Mouse (Mus musculus) cerebellum, postnatal 14 days (tissue): ENCODE results near the gene Ccdc81.

ENCODE experiments used
- DNase-seq, 2 experiments: peaks; one replicate each; pipeline ENCODE4 v3.0.0; 2021; ENCODE audit warnings: mixed read lengths in 2 of 2

Gene Ccdc81

DNA sequence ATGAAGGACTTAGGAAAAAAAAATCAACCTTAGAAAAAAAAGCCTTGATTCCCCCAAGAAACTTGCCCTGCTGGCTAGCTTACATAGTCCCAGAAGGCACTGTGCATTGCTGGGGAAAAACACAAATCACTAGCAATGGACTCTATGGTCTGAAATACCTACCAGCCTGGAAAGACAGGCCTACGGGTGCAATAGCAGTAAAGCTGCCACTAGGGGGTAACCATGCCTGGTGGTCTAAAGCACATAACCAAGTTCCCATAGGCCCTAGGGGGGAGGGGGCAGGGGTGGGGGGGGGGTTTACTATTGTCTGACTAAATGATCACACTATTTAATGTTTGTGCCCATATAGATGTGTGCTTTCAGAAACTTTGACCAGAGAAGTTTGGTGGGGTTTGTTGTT is 38.7 kb downstream of the Ccdc81 start:
- DNase-seq: no peak

DNA sequence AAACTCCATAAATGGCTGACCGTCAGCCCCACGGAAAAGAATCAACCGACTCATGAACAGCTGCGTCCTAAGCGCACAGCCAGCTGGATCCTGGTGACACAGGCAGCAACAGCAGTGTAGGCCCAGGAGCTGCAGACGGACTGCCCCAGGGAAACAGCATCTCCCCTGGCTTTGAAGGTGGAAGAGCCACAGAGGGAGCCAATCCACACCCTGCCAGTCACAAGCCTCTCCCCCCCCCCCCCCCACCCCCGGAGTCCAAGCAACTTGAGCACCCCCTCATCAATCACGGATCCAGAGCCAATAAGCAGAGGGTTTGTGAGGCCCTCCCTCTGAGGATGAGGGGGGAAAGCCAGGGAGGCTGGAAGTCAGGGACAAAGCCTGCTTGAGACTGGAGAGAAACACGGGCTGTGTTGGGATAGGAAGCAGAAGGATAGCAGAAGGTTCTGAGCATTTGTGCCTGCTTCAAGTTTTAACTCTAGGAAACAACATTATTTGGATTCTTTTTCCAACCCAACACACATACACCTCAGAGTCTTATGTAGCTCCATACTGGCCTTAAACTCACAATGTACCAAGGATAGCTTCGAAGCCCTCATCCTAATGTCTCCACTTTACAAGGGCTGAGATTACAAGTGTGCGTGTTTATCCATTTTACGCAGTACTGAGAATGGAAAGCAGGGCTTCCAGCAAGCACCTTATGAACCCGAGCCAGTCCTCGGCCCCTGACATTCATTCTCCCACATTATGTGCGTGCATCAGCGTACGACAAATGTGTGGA is 46.8 kb downstream of the Ccdc81 start:
- DNase-seq: no peak

DNA sequence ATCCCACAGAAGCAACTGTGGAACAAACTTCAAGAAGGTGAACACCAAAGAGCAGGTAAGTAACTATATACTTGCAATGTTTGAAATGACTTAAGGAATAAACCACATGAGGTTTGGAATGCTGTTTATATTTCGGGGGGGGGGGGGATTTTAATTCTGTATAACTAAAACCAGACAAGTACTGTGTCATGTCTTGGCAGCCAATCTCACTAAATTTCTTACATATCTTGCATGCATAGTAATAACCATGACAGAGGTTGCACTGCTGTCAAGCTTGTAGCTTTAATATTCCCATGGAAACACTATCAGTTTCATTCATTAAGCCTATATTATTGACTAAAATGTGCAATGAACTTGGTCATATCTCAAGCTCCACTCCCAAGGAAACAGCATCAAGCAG is 48.2 kb downstream of the Ccdc81 start:
- no peak for DNase-seq

DNA sequence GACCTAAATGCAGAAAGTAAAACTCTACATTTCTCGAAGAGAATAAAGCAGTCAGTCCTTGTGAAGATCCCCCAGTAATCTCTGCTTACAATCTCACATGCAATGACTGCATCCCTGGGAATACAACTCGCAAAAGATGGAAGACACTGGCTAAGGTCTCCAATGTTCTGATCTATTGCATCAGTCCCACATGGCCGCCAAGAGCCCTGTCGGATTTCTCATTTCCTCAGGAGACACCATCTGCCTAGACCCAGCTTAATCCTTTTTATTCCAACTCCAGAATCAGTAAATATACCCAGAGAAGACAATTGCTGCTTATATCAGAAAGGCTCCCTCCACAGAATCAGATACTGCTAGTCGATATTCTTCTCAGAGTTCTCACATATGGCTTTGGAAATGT is 50.3 kb downstream of the Ccdc81 start:
- peak; percentile 41 to 50 for DNase-seq

DNA sequence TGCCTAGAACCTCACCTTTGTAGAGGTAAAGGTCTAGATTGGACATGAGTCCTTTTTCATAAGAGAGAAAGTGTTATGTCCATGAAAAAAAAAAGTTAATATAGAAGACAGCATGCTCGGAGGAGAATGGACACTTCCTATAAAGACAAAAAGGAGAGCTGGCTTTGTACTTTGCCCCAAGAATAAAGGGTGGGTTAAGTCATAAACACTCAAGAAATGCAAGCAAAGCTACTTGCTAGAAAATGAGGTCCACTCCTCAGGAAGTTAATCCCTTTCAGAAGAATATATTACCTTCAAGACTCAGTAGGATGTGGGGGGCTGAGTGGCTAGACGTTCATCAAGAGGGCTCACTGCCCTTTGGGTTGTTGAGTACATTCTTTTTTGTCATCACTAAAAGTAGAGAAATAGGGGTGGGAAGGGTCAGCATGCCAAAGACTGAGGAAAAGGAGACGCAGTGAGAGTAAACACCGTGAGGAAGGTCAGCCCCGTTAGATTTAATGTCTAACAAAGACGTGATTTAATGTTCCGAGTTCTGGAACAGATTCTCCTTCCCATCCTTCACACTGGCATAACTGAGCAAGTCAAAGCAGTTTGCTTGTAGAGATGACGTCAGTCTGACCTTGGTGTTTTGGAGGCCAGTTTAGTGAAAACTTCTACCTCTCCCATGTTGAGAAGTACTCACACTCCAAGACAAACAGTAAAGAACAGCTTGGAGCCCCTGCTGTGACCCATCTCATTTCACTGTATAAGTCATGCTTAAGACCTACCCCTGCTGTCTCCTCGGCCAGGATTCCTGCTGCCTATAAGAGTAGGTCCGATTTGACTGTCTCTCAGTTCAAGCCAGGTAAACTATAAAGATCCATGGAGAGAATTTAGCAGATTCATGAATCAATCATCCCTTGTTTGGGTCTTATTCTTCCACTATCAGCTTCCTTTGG is 51.0 kb downstream of the Ccdc81 start:
- peak in 1 of 2 experiments; percentile 24 for DNase-seq

DNA sequence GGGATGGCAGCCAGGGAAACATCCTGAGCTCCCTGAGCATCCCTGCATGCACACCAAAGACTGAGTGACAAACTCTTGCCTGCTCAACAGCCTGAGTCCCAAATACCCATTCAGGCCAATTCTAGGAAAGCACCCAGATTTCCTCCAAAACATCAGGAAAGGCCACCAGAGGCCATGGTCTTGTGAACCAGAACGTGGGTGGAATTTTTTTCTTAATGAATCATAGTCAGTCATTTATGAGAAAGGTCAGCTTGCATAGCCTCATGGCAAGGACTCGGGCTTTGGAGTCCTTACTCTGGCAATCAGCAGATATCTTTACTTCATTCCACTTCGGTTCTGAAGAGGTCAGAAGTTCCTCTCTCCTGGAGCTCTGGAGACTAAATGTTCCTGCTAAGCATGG is 52.9 kb downstream of the Ccdc81 start:
- DNase-seq: no peak

DNA sequence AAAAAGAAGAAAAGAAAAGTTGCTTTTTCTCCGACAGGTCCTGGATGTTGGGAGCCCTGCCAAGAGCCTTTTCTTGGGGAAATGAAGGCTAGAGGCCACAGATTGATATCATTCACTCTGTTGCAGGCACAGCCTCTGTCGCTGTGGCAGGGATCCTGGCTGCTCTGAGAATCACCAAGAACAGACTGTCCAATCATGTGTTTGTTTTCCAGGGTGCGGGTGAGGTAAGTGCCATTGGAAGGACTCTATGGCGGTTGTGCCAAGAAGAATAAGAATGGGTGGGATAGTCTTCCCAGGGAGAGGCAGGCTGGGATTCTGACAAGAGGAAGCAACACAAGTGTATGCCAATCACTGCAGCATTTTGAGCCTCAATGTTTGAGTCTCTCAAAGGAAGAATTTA is 57.8 kb downstream of the Ccdc81 start:
- DNase-seq: peak in 1 of 2 experiments; percentile 24

DNA sequence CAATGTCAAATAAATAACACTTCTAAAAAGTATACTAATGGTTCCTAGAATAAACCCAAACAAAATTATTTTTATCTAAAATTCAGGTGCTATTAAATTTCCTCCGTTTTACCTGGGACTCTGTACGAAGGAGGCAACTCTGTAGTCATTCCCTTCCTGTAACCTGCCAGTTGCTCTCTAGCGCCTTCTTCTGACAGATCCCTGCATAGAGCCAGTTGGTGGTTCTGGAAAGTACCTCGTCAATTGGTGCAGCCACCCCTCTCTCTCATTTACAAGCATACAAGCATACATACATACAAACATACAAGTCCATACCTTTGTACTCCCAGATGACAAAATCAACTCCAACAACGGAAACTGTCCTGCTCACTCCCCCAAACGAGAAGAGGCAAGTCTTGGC is 59.9 kb downstream of the Ccdc81 start:
- DNase-seq: peak; percentile 57 to 79

DNA sequence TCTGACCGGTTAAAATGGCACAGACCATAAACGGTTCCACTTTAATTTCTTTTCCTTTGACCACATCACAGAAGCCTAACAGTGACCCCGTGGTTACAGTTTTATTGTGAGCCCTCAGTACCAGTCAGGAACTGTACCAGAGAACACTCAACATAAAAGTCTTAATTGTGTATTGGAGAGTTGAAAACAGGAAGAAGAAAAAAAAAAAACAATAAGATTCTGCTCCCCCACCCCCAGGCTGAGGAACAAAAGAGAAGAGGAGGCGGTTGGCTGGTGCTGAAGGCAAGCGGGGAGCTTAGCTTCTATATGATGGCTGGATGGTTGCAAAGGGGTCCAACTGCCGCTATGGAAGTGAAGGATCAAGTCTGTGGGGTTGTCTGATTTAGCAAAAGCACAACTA is 60.3 kb downstream of the Ccdc81 start:
- DNase-seq: no peak

DNA sequence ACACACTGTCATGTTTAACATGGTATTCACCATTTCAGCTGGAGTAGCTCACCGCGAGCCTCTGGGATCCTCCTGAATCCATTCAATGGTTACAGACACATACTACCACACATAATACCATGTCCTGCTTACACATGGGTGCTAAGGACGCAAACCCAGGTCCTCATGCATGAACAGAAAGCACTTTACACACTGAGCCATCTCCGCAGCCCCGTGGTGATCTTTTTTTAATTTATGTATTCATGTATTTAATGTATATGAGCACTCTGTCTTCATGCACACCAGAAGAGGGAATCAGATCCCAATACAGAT is 61.1 kb downstream of the Ccdc81 start:
- no peak for DNase-seq

DNA sequence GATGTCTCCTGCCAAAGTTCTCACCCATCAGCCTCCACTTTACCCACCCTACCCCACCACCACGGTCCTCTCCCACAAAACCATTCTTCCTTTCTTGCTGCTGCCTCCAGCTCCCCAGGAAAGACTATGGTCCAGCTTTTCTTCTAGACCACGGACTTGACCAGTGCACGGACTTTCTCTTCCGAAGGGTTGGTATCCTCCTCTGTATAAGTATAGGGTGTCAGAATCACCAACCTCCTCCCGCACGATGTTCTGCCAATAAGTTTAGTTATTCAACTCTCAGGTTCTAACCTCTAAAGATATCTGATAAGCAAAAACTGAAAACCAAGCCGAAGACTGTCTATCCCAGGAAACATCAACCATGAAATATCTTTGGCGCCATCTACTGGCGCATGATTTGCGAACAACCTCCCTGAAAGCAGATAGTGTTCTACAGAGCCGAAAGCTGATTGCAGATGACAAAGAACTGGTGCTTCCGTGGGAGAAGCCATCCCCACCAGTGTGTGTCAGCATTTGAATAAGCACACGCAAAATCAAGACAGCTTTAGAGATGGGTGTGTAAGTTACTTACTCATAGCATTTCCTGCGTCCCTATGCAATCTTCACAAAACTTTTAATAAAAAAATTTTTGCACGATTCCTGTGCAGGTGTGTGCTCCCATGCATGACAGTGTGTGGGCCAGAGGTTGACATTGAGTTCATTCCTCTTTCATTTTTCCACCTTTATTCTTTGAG is 61.6 kb downstream of the Ccdc81 start:
- peak; percentile 94 for DNase-seq

DNA sequence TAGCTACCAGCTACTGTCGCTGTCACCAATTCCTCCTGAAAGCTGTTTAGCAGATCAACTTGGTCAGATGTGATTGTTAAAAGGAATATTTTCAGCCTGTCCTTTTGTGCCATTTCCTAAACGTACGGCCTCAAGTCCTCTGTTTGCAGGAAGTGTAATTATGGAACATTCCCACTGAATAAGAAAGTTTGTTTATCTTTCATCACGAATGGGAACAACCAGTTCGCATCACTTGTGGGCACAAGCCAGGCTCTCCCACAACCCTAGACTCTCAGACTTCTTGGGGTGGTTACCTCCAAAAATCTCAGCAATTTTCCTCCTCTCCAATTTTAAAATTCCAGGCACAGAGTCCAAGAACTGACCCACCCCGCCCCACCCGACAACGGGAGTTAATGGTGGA is 63.7 kb downstream of the Ccdc81 start:
- no peak for DNase-seq

DNA sequence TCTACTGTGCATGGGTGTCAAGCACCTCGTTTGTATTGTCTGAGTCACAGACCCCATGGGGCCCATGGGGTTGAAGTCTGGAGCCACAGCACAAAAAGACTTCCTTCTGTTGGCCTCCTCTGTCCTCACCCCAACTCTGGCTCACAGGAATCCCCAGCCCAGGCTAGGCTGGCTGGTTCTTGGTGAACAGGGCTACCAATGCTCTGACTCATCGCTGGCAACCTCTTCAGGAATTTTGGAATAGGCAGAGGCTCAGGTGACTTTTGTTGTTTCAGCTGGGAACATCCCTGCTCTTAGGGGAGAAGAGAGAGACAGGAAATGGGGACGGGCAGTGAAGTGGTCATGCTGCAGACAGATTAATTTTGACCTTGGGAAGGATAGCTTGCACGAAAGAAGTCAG is 65.6 kb downstream of the Ccdc81 start:
- no peak for DNase-seq

DNA sequence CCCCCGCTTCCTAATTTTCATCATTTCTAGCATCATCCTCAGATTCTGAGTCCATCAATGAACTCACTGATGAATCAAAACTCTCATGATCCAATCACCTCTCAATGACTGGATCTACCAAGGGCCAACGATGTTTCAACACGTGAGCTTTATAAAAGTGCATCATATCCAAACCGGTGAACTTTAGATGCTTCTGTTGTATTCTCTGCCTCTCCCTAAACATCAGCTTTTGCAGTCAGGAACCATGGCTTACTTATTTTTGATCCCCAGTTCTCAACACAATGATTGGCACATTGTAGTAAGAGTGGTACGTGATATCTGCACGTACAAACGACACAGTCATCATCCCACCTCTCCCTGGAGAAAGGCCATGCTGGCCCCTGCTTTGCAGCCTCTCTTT is 66.8 kb downstream of the Ccdc81 start:
- DNase-seq: no peak

DNA sequence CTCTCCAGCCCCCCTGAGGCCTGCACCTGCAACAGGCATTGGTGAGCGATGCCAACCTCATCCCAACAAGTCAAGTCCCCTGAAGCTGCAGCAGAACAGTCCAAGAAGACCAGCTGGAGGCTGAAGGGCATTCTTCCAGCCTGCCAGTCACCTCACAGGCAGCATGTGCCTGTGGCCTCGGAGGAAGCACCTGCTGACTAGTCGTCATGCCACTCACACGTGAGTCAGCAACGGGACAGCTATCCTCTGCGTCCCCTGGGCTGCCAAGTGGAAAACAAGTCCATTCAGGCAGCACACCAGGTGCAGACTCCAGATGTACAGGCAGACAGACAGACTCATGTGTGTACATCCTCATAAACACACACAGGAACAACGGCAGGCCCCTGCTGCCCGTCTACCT is 67.9 kb downstream of the Ccdc81 start:
- peak; percentile 73 for DNase-seq

DNA sequence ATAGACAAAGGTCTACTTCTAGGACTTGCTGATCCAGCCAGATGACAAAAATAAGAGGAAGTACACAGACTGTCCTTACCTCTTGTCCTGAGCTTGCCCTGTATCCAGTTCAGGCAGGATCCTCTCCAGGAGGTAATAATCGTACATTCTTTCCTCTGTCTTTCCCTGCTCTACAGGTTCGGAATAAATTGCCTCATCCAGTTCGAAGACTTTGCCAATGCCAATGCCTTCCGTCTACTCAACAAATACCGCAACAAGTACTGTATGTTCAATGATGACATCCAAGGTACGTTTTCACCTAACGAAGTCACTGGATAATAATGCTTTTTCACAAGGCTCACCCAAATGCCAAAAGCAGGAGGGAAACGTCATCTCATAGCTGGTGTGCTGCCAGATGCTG is 69.9 kb downstream of the Ccdc81 start:
- DNase-seq: no peak

DNA sequence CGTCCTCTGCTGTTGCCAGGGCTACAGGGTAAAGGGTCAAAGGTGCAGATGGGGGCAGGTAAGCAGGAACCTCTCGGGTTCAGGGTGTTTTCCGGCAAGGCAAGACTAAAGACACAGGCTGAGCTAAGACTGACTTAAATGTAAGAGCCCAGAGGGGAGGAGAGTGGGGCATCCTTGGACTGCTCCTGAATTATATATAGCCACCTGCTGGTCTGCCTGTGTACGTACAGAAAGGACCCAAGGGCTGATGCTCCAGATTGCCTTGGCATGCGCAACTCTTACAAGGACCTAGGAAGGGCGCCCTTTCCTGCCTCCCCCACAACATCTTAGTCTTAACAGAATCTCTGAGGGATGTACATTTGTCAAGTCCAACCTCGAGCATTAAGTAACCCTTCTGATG is 74.2 kb downstream of the Ccdc81 start:
- DNase-seq: peak; percentile 40 to 45

DNA sequence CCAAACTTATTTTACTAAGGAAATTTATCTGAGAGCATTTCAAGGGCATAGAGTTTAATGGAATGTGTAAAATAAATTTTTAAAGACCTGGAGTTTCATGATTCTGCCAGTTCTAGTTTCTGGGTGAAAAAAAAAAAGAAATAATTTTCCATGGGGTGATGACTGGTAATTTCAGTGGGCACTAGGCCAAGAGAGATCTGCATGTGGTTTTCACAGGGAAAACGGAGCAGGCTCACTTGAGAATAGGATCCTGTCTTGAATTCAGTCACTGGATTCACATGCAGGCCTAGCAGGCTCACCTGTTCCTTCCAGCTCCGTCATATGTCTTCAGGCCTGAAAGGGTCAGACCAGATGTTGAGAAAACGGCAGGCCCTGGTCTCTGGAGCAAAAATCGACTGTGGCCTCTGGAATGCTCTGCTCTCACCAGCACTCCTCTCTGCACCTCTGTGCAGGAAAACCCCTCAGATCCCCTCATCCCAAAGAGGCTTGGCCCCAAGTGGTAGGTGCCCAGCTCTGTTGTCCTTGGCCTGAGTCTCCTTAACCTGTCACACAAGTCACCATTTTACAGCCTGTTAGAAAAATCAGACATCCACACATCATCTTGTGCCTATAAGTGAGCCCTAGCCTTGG is 74.9 kb downstream of the Ccdc81 start:
- DNase-seq: peak; percentile 22 to 24
